8 mouse cellular contexts compared by ENCODE assay signal in the genomic region with DNA sequence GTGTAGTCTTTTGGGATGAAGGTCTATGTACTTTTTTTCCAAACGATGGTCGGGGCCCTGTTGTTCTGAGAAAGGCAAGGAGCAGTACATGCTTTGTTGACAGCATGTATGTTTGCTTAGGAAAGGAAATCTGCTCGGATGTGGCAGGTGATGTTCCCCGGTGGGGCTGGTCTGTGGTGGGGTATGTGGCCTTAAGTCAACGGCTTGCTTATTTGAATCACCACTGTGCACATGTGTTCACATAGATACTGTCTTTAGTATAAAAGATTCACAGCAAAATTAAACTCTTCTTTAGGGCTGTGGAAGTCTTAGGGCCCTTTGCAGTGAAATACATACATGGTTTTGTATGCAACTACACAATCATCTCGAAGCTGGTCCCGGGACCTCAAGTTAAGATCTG. TPM values are rescaled to one million over a fixed set of nuclear protein-coding genes. Genes with fewer than 3 reads are reported as not detected.
DNase-seq lines count a peak whose midpoint lies in the region; ATAC-seq and TF ChIP-seq lines count a peak whose summit lies in the region.

No protein-coding gene starts in this region.

- no peak overlapping the region for H3K27ac ChIP-seq in lung, postnatal 0 days (ENCODE audit: low read length)
- H3K27ac ChIP-seq in forebrain, embryonic 14.5 days (ENCODE audit: low read depth, low read length), result no peak overlapping the region
- peak overlapping the region; percentile 61 for H3K27ac ChIP-seq in liver, embryonic 14.5 days

- H3K4me1 ChIP-seq in lung, postnatal 0 days (ENCODE audit: insufficient read depth, low read depth, low read length), result peaks cover 12% of the 10 kb centered on the region; the same call in 1 of the 2 replicates
- H3K4me1 ChIP-seq in forebrain, embryonic 14.5 days (ENCODE audit: control insufficient read depth, insufficient read depth, low read length), result peaks cover 14% of the 10 kb centered on the region
- H3K4me1 ChIP-seq in liver, embryonic 14.5 days (replicated peaks; ENCODE audit: control insufficient read depth in 2 of 2, insufficient read depth in 2 of 2, low read length in 1 of 2), result peaks cover 25 to 28% of the 10 kb centered on the region in 2 experiments

- no peak for TF ChIP-seq EP300 in lung, postnatal 0 days (IDR thresholded peaks at IDR 0.05)
- no peak for TF ChIP-seq EP300 in liver, embryonic 14.5 days (IDR thresholded peaks at IDR 0.05; ENCODE audit: low read depth)

- H3K4me2 ChIP-seq in lung, postnatal 0 days (replicated peaks; ENCODE audit: low read depth, low read length), result peak overlapping the region; percentile 91
- H3K4me2 ChIP-seq in forebrain, embryonic 14.5 days (ENCODE audit: low read length), result peak overlapping the region; percentile 88
- peak overlapping the region; percentile 77 for H3K4me2 ChIP-seq in liver, embryonic 14.5 days (ENCODE audit: low read depth)

- peak overlapping the region; percentile 89; the same call in 1 of the 2 replicates for H3K9ac ChIP-seq in lung, postnatal 0 days (replicated peaks; ENCODE audit: low read depth)
- peak overlapping the region; percentile 96 for H3K9ac ChIP-seq in forebrain, embryonic 14.5 days (ENCODE audit: low read length)
- peak overlapping the region; percentile 95 for H3K9ac ChIP-seq in liver, embryonic 14.5 days (replicated peaks)

- no peaks in the 10 kb centered on the region for H3K36me3 ChIP-seq in lung, postnatal 0 days (ENCODE audit: insufficient read depth, low read length)
- no peaks in the 10 kb centered on the region for H3K36me3 ChIP-seq in forebrain, embryonic 14.5 days (ENCODE audit: control insufficient read depth, insufficient read depth, low read length)
- no peaks in the 10 kb centered on the region for H3K36me3 ChIP-seq in liver, embryonic 14.5 days (replicated peaks; ENCODE audit: control insufficient read depth, insufficient read depth, low read depth)

- DNase-seq in lung, postnatal 0 days (ENCODE audit: low spot score), result no peak
- no peak for DNase-seq in lung, postnatal 25 days (ENCODE audit: low spot score)
- DNase-seq in forebrain, embryonic 14.5 days (ENCODE audit: low spot score), result no peak
- no peak for DNase-seq in liver, embryonic 14.5 days (ENCODE audit: low read depth in 3 of 3, low spot score in 3 of 3)
- DNase-seq in thymus, postnatal 14 days, result peak; percentile 53
- no peak for DNase-seq in ovary, postnatal 10 days (ENCODE audit: low spot score)

- no peaks in the 10 kb centered on the region for H3K9me3 ChIP-seq in lung, postnatal 0 days (ENCODE audit: low read length)
- no peaks in the 10 kb centered on the region for H3K9me3 ChIP-seq in forebrain, embryonic 14.5 days (replicated peaks; ENCODE audit: control insufficient read depth, low read length)
- H3K9me3 ChIP-seq in liver, embryonic 14.5 days (ENCODE audit: control insufficient read depth, low read length), result no peaks in the 10 kb centered on the region

- H3K4me3 ChIP-seq in lung, postnatal 0 days (ENCODE audit: low read depth, low read length), result peak overlapping the region; percentile 84
- peak overlapping the region; percentile 92 for H3K4me3 ChIP-seq in forebrain, embryonic 14.5 days (ENCODE audit: low read depth, low read length)
- H3K4me3 ChIP-seq in liver, embryonic 14.5 days (ENCODE audit: insufficient read depth in 1 of 2, low read depth in 2 of 2, low read length in 2 of 2), result peak overlapping the region; percentile 71 to 80

- 16% methylated on average over 7 of the region's 7 CpGs for WGBS in lung, postnatal 0 days
- 44% methylated on average over 7 of the region's 7 CpGs for WGBS in forebrain, embryonic 14.5 days
- 17% methylated on average over 7 of the region's 7 CpGs for WGBS in liver, embryonic 14.5 days (ENCODE audit: insufficient replicate concordance)

- no peaks in the 10 kb centered on the region for H3K27me3 ChIP-seq in lung, postnatal 0 days (replicated peaks; ENCODE audit: insufficient read depth, low read length)
- no peaks in the 10 kb centered on the region for H3K27me3 ChIP-seq in forebrain, embryonic 14.5 days (replicated peaks; ENCODE audit: control insufficient read depth, insufficient read depth, low read length)
- H3K27me3 ChIP-seq in liver, embryonic 14.5 days (ENCODE audit: control insufficient read depth, insufficient read depth, low read length), result no peaks in the 10 kb centered on the region

- TF ChIP-seq CTCF in lung, postnatal 0 days (IDR thresholded peaks at IDR 0.05), result no peak
- TF ChIP-seq CTCF in liver, embryonic 14.5 days (IDR thresholded peaks at IDR 0.05; ENCODE audit: low read depth), result no peak

- ATAC-seq in lung, postnatal 0 days, result no peak
- no peak for ATAC-seq in forebrain, embryonic 14.5 days
- no peak for ATAC-seq in liver, embryonic 14.5 days (ENCODE audit: insufficient read depth)
- ATAC-seq in inflammation-experienced regulatory T-cells, adult 6 months, result no peak
- no peak for ATAC-seq in granulocyte monocyte progenitor cell, adult 5-6 weeks (replicated peaks; ENCODE audit: poor library complexity, severe bottlenecking)

RNA-seq across cellular contexts. Expression of gene Zfp652, which starts 1.9 kb away (rescaled TPM):
- polyA plus RNA-seq in lung, postnatal 0 days (2015; fragmentation: Nextera tagmentation; extraction: Ambion mirVana), result 18.5 and 19.6 TPM in 2 replicates
- 11.7 and 13.2 TPM in 2 replicates for polyA plus RNA-seq in forebrain, embryonic 14.5 days (2014; fragmentation: Nextera tagmentation; extraction: Ambion mirVana)
- 5.3 and 5.4 TPM in 2 replicates for polyA plus RNA-seq in liver, embryonic 14.5 days (2012; rRNA removed)
- polyA plus RNA-seq in liver, embryonic 14.5 days (2014; fragmentation: Nextera tagmentation; extraction: Ambion mirVana), result 3.2 and 3.7 TPM in 2 replicates
- polyA plus RNA-seq in inflammation-experienced regulatory T-cells, adult 6 months (2017; shearing (Covaris generic)), result 10 to 100 TPM in 2 of 3 experiments, 1 to 10 TPM in 1; 5.3 to 13.4 (median 11.7) TPM
- total RNA-seq in granulocyte monocyte progenitor cell, adult 5-6 weeks (2014; fragmentation: Nextera tagmentation), result 39.1 and 39.4 TPM in 2 replicates
- 17.7 and 18.5 TPM in 2 replicates for total RNA-seq in granulocyte monocyte progenitor cell, adult 5-6 weeks (2017)

RNA-seq across cellular contexts. Expression of gene B130006D01Rik, which starts 9.0 kb away (rescaled TPM):
- polyA plus RNA-seq in lung, postnatal 0 days (2015; fragmentation: Nextera tagmentation; extraction: Ambion mirVana), result 0.42 and 0.61 TPM in 2 replicates
- 0.43 and 0.95 TPM in 2 replicates for polyA plus RNA-seq in forebrain, embryonic 14.5 days (2014; fragmentation: Nextera tagmentation; extraction: Ambion mirVana)
- polyA plus RNA-seq in liver, embryonic 14.5 days (2012; rRNA removed), result 0.09 and 0.11 TPM in 2 replicates
- 0.25 and 0.27 TPM in 2 replicates for polyA plus RNA-seq in liver, embryonic 14.5 days (2014; fragmentation: Nextera tagmentation; extraction: Ambion mirVana)
- 1 to 10 TPM; 2.7 to 6.6 (median 6.6) TPM for polyA plus RNA-seq in inflammation-experienced regulatory T-cells, adult 6 months (2017; shearing (Covaris generic))
- 4.4 and 5.7 TPM in 2 replicates for total RNA-seq in granulocyte monocyte progenitor cell, adult 5-6 weeks (2014; fragmentation: Nextera tagmentation)
- 1.0 and 1.2 TPM in 2 replicates for total RNA-seq in granulocyte monocyte progenitor cell, adult 5-6 weeks (2017)

RNA-seq across cellular contexts. Expression of gene Phb, which starts 47.7 kb away (rescaled TPM):
- 94.7 and 95.1 TPM in 2 replicates for polyA plus RNA-seq in lung, postnatal 0 days (2015; fragmentation: Nextera tagmentation; extraction: Ambion mirVana)
- 215 and 222 TPM in 2 replicates for polyA plus RNA-seq in forebrain, embryonic 14.5 days (2014; fragmentation: Nextera tagmentation; extraction: Ambion mirVana)
- polyA plus RNA-seq in liver, embryonic 14.5 days (2012; rRNA removed), result 90.4 and 124 TPM in 2 replicates
- 148 and 153 TPM in 2 replicates for polyA plus RNA-seq in liver, embryonic 14.5 days (2014; fragmentation: Nextera tagmentation; extraction: Ambion mirVana)
- polyA plus RNA-seq in inflammation-experienced regulatory T-cells, adult 6 months (2017; shearing (Covaris generic)), result 100 to 1,000 TPM; 114 to 161 (median 126) TPM
- total RNA-seq in granulocyte monocyte progenitor cell, adult 5-6 weeks (2014; fragmentation: Nextera tagmentation), result 98.4 and 108 TPM in 2 replicates
- total RNA-seq in granulocyte monocyte progenitor cell, adult 5-6 weeks (2017), result 158 and 163 TPM in 2 replicates
